Mouse (Mus musculus): ENCODE data around the gene Gm973. TPM values are rescaled to one million over a fixed set of nuclear protein-coding genes. Genes with fewer than 3 reads are reported as not detected.
"Not testable (repeated sequence)": the region's sequence is repeated elsewhere in the genome, so short reads cannot be mapped to it uniquely, and the experiment has no call there.

Gm973 gene
- polyA plus RNA-seq, 1 experiment from 2014 or later = 5.5 TPM

- ATAC-seq (no peak), DNase-seq (ENCODE audit: low spot score) (no peak)
- Histone ChIP-seq H3K36me3 (ENCODE audit: insufficient read depth, low read length) (no peaks in the 10 kb centered on the region), H3K4me1 (ENCODE audit: insufficient read depth, low read depth, low read length) (no peaks in the 10 kb centered on the region), H3K27me3 (replicated peaks; ENCODE audit: insufficient read depth, low read length) (no peaks in the 10 kb centered on the region), H3K9ac (replicated peaks; ENCODE audit: low read depth) (no peak overlapping the region), H3K4me3 (ENCODE audit: low read depth, low read length) (no peak overlapping the region), H3K4me2 (replicated peaks; ENCODE audit: low read depth, low read length) (no peak overlapping the region), H3K9me3 (ENCODE audit: low read length) (no peaks in the 10 kb centered on the region), H3K27ac (ENCODE audit: low read length) (no peak overlapping the region)
- TF ChIP-seq EP300 (IDR thresholded peaks at IDR 0.05) (no peak), CTCF (IDR thresholded peaks at IDR 0.05) (no peak)
- 85% methylated on average over 2 of the region's 2 CpGs for WGBS
These were observed 99.0 kb downstream of the Gm973 start for GRCm38 (mm10) chr1:59615021-59615420.

GRCm38 (mm10) chr1:59619201-59619600 is 103.1 kb downstream of the Gm973 start:
- WGBS = 88% methylated on average over 10 of the region's 10 CpGs
- no peak overlapping the region for H3K4me2 ChIP-seq (replicated peaks; ENCODE audit: low read depth, low read length)
- no peak overlapping the region for H3K9ac ChIP-seq (replicated peaks; ENCODE audit: low read depth)
- H3K27me3 ChIP-seq (replicated peaks; ENCODE audit: insufficient read depth, low read length) = no peaks in the 10 kb centered on the region
- no peaks in the 10 kb centered on the region for H3K36me3 ChIP-seq (ENCODE audit: insufficient read depth, low read length)
- no peaks in the 10 kb centered on the region for H3K4me1 ChIP-seq (ENCODE audit: insufficient read depth, low read depth, low read length)
- no peak overlapping the region for H3K27ac ChIP-seq (ENCODE audit: low read length)
- TF ChIP-seq EP300 (IDR thresholded peaks at IDR 0.05) (no peak), CTCF (IDR thresholded peaks at IDR 0.05) (no peak)
- no peak overlapping the region for H3K4me3 ChIP-seq (ENCODE audit: low read depth, low read length)
- ATAC-seq = no peak
- H3K9me3 ChIP-seq (ENCODE audit: low read length) = no peaks in the 10 kb centered on the region
- DNase-seq (ENCODE audit: low spot score) = no peak

- no peak overlapping the region for H3K27ac ChIP-seq (ENCODE audit: low read length)
- TF ChIP-seq CTCF (IDR thresholded peaks at IDR 0.05) (peak; percentile 99), EP300 (IDR thresholded peaks at IDR 0.05) (no peak)
- H3K9me3 ChIP-seq (ENCODE audit: low read length) = no peaks in the 10 kb centered on the region
- ATAC-seq = peak; percentile 83
- peak; percentile 87 for DNase-seq (ENCODE audit: low spot score)
- no peak overlapping the region for H3K4me3 ChIP-seq (ENCODE audit: low read depth, low read length)
- H3K4me1 ChIP-seq (ENCODE audit: insufficient read depth, low read depth, low read length) = no peaks in the 10 kb centered on the region
- H3K4me2 ChIP-seq (replicated peaks; ENCODE audit: low read depth, low read length) = no peak overlapping the region
- H3K9ac ChIP-seq (replicated peaks; ENCODE audit: low read depth) = no peak overlapping the region
- H3K27me3 ChIP-seq (replicated peaks; ENCODE audit: insufficient read depth, low read length) = no peaks in the 10 kb centered on the region
- no peaks in the 10 kb centered on the region for H3K36me3 ChIP-seq (ENCODE audit: insufficient read depth, low read length)
- 12% methylated on average over 5 of the region's 5 CpGs for WGBS
These were observed 107.4 kb downstream of the Gm973 start for GRCm38 (mm10) chr1:59623325-59624017.

- H3K4me2 ChIP-seq (replicated peaks; ENCODE audit: low read depth, low read length) = no peak overlapping the region
- no peaks in the 10 kb centered on the region for H3K9me3 ChIP-seq (ENCODE audit: low read length)
- DNase-seq (ENCODE audit: low spot score) = no peak
- 67% methylated on average over 5 of the region's 5 CpGs for WGBS
- H3K4me3 ChIP-seq (ENCODE audit: low read depth, low read length) = no peak overlapping the region
- H3K36me3 ChIP-seq (ENCODE audit: insufficient read depth, low read length) = no peaks in the 10 kb centered on the region
- no peak for ATAC-seq
- H3K4me1 ChIP-seq (ENCODE audit: insufficient read depth, low read depth, low read length) = no peaks in the 10 kb centered on the region
- TF ChIP-seq EP300 (IDR thresholded peaks at IDR 0.05) (no peak), CTCF (IDR thresholded peaks at IDR 0.05) (no peak)
- no peak overlapping the region for H3K27ac ChIP-seq (ENCODE audit: low read length)
- H3K27me3 ChIP-seq (replicated peaks; ENCODE audit: insufficient read depth, low read length) = no peaks in the 10 kb centered on the region
- H3K9ac ChIP-seq (replicated peaks; ENCODE audit: low read depth) = no peak overlapping the region
These were observed 109.3 kb downstream of the Gm973 start for GRCm38 (mm10) chr1:59625410-59625809.

GRCm38 (mm10) chr1:59629194-59629593 is 113.1 kb downstream of the Gm973 start:
- no peak overlapping the region for H3K4me2 ChIP-seq (replicated peaks; ENCODE audit: low read depth, low read length)
- no peak overlapping the region for H3K4me3 ChIP-seq (ENCODE audit: low read depth, low read length)
- WGBS = 40% methylated on average over 6 of the region's 6 CpGs
- H3K36me3 ChIP-seq (ENCODE audit: insufficient read depth, low read length) = no peaks in the 10 kb centered on the region
- no peak overlapping the region for H3K9ac ChIP-seq (replicated peaks; ENCODE audit: low read depth)
- no peak overlapping the region for H3K27ac ChIP-seq (ENCODE audit: low read length)
- DNase-seq (ENCODE audit: low spot score) = no peak
- no peak for ATAC-seq
- H3K27me3 ChIP-seq (replicated peaks; ENCODE audit: insufficient read depth, low read length) = no peaks in the 10 kb centered on the region
- H3K4me1 ChIP-seq (ENCODE audit: insufficient read depth, low read depth, low read length) = no peaks in the 10 kb centered on the region
- H3K9me3 ChIP-seq (ENCODE audit: low read length) = no peaks in the 10 kb centered on the region
- TF ChIP-seq CTCF (IDR thresholded peaks at IDR 0.05) = no peak
- TF ChIP-seq EP300 (IDR thresholded peaks at IDR 0.05) = no peak

- H3K4me2 ChIP-seq (replicated peaks; ENCODE audit: low read depth, low read length); H3K27ac ChIP-seq (ENCODE audit: low read length); ATAC-seq; H3K9me3 ChIP-seq (ENCODE audit: low read length); H3K4me1 ChIP-seq (ENCODE audit: insufficient read depth, low read depth, low read length); H3K9ac ChIP-seq (replicated peaks; ENCODE audit: low read depth); DNase-seq (ENCODE audit: low spot score); H3K36me3 ChIP-seq (ENCODE audit: insufficient read depth, low read length); H3K27me3 ChIP-seq (replicated peaks; ENCODE audit: insufficient read depth, low read length); H3K4me3 ChIP-seq (ENCODE audit: low read depth, low read length): not testable (repeated sequence)
- 86% methylated on average over 6 of the region's 6 CpGs for WGBS
These were observed 114.3 kb downstream of the Gm973 start for GRCm38 (mm10) chr1:59630356-59630755.
